Mouse (Mus musculus): Measurements from ENCODE around the gene Coro2b.
"Not testable (repeated sequence)": the region's sequence is repeated elsewhere in the genome, so short reads cannot be mapped to it uniquely, and the experiment has no call there.

Coro2b gene

GRCm38 (mm10) chr9:62471541-62472189 is 65.2 kb downstream of the Coro2b start:
- no peak for DNase-seq (ENCODE audit: low spot score)

- no peak for DNase-seq (ENCODE audit: low spot score)
Observed at GRCm38 (mm10) chr9:62471041-62471440, 65.8 kb downstream of the Coro2b start.

- DNase-seq (ENCODE audit: low spot score): peak; percentile 45
Observed at GRCm38 (mm10) chr9:62470398-62470797, 66.4 kb downstream of the Coro2b start.

GRCm38 (mm10) chr9:62469696-62470095 is 67.1 kb downstream of the Coro2b start:
- DNase-seq (ENCODE audit: low spot score): no peak

- DNase-seq (ENCODE audit: low spot score): no peak
Observed at GRCm38 (mm10) chr9:62469143-62469542, 67.7 kb downstream of the Coro2b start.

- no peak for DNase-seq (ENCODE audit: low spot score)
Observed at GRCm38 (mm10) chr9:62467413-62467784, 69.4 kb downstream of the Coro2b start.

GRCm38 (mm10) chr9:62466742-62467412 is 70.0 kb downstream of the Coro2b start:
- DNase-seq (ENCODE audit: low spot score): no peak

- DNase-seq (ENCODE audit: low spot score): no peak
Observed at GRCm38 (mm10) chr9:62466053-62466452, 70.8 kb downstream of the Coro2b start.

GRCm38 (mm10) chr9:62464727-62465126 is 72.1 kb downstream of the Coro2b start:
- DNase-seq (ENCODE audit: low spot score): no peak

GRCm38 (mm10) chr9:62461766-62462165 is 75.1 kb downstream of the Coro2b start:
- DNase-seq (ENCODE audit: low spot score): no peak

GRCm38 (mm10) chr9:62461095-62461494 is 75.7 kb downstream of the Coro2b start:
- DNase-seq (ENCODE audit: low spot score): no peak

GRCm38 (mm10) chr9:62460086-62460485 is 76.8 kb downstream of the Coro2b start:
- DNase-seq (ENCODE audit: low spot score): no peak

- no peak for DNase-seq (ENCODE audit: low spot score)
Observed at GRCm38 (mm10) chr9:62458457-62458856, 78.4 kb downstream of the Coro2b start.

- no peak for DNase-seq (ENCODE audit: low spot score)
Observed at GRCm38 (mm10) chr9:62456015-62456414, 80.8 kb downstream of the Coro2b start.

GRCm38 (mm10) chr9:62455210-62455969 is 81.5 kb downstream of the Coro2b start:
- DNase-seq (ENCODE audit: low spot score): no peak

GRCm38 (mm10) chr9:62452373-62452993 is 84.4 kb downstream of the Coro2b start:
- no peak for DNase-seq (ENCODE audit: low spot score)

- no peak for DNase-seq (ENCODE audit: low spot score)
Observed at GRCm38 (mm10) chr9:62451585-62452372, 85.1 kb downstream of the Coro2b start.

- no peak for DNase-seq (ENCODE audit: low spot score)
Observed at GRCm38 (mm10) chr9:62450862-62451261, 86.0 kb downstream of the Coro2b start.

GRCm38 (mm10) chr9:62450355-62450754 is 86.5 kb downstream of the Coro2b start:
- DNase-seq (ENCODE audit: low spot score): no peak

- not testable (repeated sequence) for DNase-seq (ENCODE audit: low spot score)
Observed at GRCm38 (mm10) chr9:62447337-62447736, 89.5 kb downstream of the Coro2b start.

- DNase-seq (ENCODE audit: low spot score): no peak
Observed at GRCm38 (mm10) chr9:62438755-62439101, 98.1 kb downstream of the Coro2b start.
